Mouse (Mus musculus): ENCODE measurements around the gene Sema4a. TPM values are rescaled to one million over a fixed set of nuclear protein-coding genes. Genes with fewer than 3 reads are reported as not detected.

Gene Sema4a
- polyA plus RNA-seq, 1 experiment from 2014 or later = 6.3 TPM

- ATAC-seq (ENCODE audit: low FRiP score) (no peak), DNase-seq (ENCODE audit: low spot score, missing footprints) (no peak)
- H3K27ac ChIP-seq (ENCODE audit: low read depth, low read length) = no peak overlapping the region
- H3K27me3 ChIP-seq (ENCODE audit: control insufficient read depth, insufficient read depth, low read length) = no peaks in the 10 kb centered on the region
- H3K36me3 ChIP-seq (ENCODE audit: control insufficient read depth, insufficient read depth, low read length) = peaks cover 3% of the 10 kb centered on the region; the same call in 1 of the 2 replicates
- H3K4me3 ChIP-seq (ENCODE audit: low read depth, low read length) = no peak overlapping the region
- 85% methylated on average over 11 of the region's 11 CpGs for WGBS
- no peak overlapping the region for H3K9ac ChIP-seq (ENCODE audit: low read length)
- H3K4me1 ChIP-seq (ENCODE audit: control insufficient read depth, insufficient read depth, low read length) = peaks cover 18% of the 10 kb centered on the region
- no peaks in the 10 kb centered on the region for H3K9me3 ChIP-seq (ENCODE audit: control insufficient read depth, low read length)
- H3K4me2 ChIP-seq = no peak overlapping the region
Measured at GRCm38 (mm10) chr3:88412636-88413035, 48.3 kb downstream of the Sema4a start.

- no peak for DNase-seq (ENCODE audit: low spot score, missing footprints)
- no peaks in the 10 kb centered on the region for H3K9me3 ChIP-seq (ENCODE audit: control insufficient read depth, low read length)
- H3K4me1 ChIP-seq (ENCODE audit: control insufficient read depth, insufficient read depth, low read length) = peaks cover 18% of the 10 kb centered on the region
- H3K36me3 ChIP-seq (ENCODE audit: control insufficient read depth, insufficient read depth, low read length) = peaks cover 3% of the 10 kb centered on the region; the same call in 1 of the 2 replicates
- no peak overlapping the region for H3K9ac ChIP-seq (ENCODE audit: low read length)
- WGBS = 94% methylated on average over 4 of the region's 4 CpGs
- ATAC-seq (ENCODE audit: low FRiP score) = no peak
- H3K4me2 ChIP-seq = no peak overlapping the region
- H3K27ac ChIP-seq (ENCODE audit: low read depth, low read length) = no peak overlapping the region
- no peak overlapping the region for H3K4me3 ChIP-seq (ENCODE audit: low read depth, low read length)
- H3K27me3 ChIP-seq (ENCODE audit: control insufficient read depth, insufficient read depth, low read length) = no peaks in the 10 kb centered on the region
Measured at GRCm38 (mm10) chr3:88411681-88412080, 49.3 kb downstream of the Sema4a start.

DNA sequence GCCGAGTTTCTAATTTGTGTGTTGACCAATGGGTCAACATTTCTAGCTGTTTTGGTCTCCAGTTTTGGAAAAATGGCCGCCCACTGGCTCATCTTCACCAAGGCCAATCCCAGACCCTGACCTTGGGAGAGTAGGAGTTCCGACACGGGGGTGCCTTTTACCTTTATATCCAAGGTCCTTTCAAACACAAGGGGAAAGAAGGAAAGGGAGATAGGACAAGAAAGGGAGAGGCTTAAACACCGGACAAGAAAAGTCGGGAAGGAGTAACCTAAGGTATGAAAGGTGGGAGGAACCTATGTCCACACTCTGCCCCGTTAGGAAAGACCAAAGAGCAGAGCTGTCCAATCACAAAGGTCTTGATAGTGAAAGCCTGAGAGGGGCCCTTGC, 50.3 kb downstream of the Sema4a start:
- peaks cover 18% of the 10 kb centered on the region for H3K4me1 ChIP-seq (ENCODE audit: control insufficient read depth, insufficient read depth, low read length)
- 26% methylated on average over 7 of the region's 7 CpGs for WGBS
- H3K4me2 ChIP-seq = peak overlapping the region; percentile 66
- H3K27ac ChIP-seq (ENCODE audit: low read depth, low read length) = peak overlapping the region; percentile 4; the same call in 1 of the 2 replicates
- H3K27me3 ChIP-seq (ENCODE audit: control insufficient read depth, insufficient read depth, low read length) = no peaks in the 10 kb centered on the region
- DNase-seq (ENCODE audit: low spot score, missing footprints) = no peak
- peak overlapping the region; percentile 52 for H3K4me3 ChIP-seq (ENCODE audit: low read depth, low read length)
- H3K36me3 ChIP-seq (ENCODE audit: control insufficient read depth, insufficient read depth, low read length) = peaks cover 3% of the 10 kb centered on the region; the same call in 1 of the 2 replicates
- no peaks in the 10 kb centered on the region for H3K9me3 ChIP-seq (ENCODE audit: control insufficient read depth, low read length)
- no peak for ATAC-seq (ENCODE audit: low FRiP score)
- H3K9ac ChIP-seq (ENCODE audit: low read length) = peak overlapping the region; percentile 80

DNA sequence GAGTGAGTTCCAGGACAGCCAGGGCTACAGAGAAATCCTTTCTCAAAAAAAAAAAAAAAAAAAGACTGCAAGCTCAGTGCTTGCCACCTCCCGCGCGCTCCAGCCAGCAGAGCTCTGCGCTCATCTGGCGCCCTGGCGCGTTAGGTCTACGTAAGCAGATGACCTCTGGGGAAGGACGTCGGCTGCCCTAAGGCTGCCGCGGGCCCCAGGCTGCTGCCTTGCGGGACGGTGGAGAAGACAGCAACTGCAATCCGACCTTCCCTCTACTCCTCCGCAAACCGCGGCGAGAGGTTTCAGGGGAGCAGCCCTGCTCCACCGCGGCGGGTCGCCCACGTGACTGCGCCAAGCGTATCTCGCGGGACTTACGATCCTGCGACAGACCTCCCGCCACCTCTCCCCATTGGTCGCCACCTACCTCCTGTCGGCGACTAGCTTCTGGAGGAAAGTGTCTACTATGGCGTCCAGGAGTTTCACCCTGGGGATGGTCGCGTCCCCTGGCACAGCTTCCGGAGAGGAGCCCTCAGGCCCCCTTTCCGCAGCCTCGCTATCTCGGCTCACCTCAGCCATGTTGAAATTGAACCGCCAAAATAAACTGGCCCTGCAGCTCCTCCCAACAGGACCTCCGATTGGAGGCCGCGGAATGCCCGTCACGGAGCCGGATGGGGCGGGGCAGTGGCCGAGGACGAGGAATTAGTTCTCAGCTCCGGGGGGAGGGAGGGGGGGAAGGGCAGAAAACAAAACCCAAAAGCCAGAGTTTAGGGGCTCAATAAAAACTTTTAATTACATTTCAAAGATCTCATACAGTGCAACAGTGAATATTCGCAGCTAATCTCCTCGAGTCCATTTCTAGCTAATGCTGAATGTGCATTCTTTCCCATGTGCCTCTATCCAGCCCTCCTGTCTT, 51.0 kb downstream of the Sema4a start, which contains the start of gene Pmf1:
Gene Pmf1, minus strand, starts transcription at position 591 of the 904 bp plus-strand sequence.
- Histone ChIP-seq H3K9me3 (ENCODE audit: control insufficient read depth, low read length) (no peaks in the 10 kb centered on the region), H3K36me3 (ENCODE audit: control insufficient read depth, insufficient read depth, low read length) (peaks cover 3% of the 10 kb centered on the region; the same call in 1 of the 2 replicates), H3K4me3 (ENCODE audit: low read depth, low read length) (peak within 1 kb of the TSS; percentile 52), H3K4me2 (peak within 1 kb of the TSS; percentile 66), H3K27ac (ENCODE audit: low read depth, low read length) (peak within 1 kb of the TSS; percentile 82), H3K4me1 (ENCODE audit: control insufficient read depth, insufficient read depth, low read length) (peaks cover 18% of the 10 kb centered on the region), H3K27me3 (ENCODE audit: control insufficient read depth, insufficient read depth, low read length) (no peaks in the 10 kb centered on the region), H3K9ac (ENCODE audit: low read length) (peak within 1 kb of the TSS; percentile 80)
- WGBS = under 1% methylated on average over 54 of the region's 54 CpGs
- ATAC-seq (ENCODE audit: low FRiP score) (peak; percentile 93), DNase-seq (ENCODE audit: low spot score, missing footprints) (peak; percentile 99)

- peak overlapping the region; percentile 80 for H3K9ac ChIP-seq (ENCODE audit: low read length)
- WGBS = 66% methylated on average over 5 of the region's 5 CpGs
- H3K4me2 ChIP-seq = peak overlapping the region; percentile 66
- H3K9me3 ChIP-seq (ENCODE audit: control insufficient read depth, low read length) = no peaks in the 10 kb centered on the region
- peaks cover 3% of the 10 kb centered on the region; the same call in 1 of the 2 replicates for H3K36me3 ChIP-seq (ENCODE audit: control insufficient read depth, insufficient read depth, low read length)
- ATAC-seq (ENCODE audit: low FRiP score) (no peak), DNase-seq (ENCODE audit: low spot score, missing footprints) (no peak)
- H3K27ac ChIP-seq (ENCODE audit: low read depth, low read length) = no peak overlapping the region
- H3K4me3 ChIP-seq (ENCODE audit: low read depth, low read length) = peak overlapping the region; percentile 52
- H3K27me3 ChIP-seq (ENCODE audit: control insufficient read depth, insufficient read depth, low read length) = no peaks in the 10 kb centered on the region
- peaks cover 18% of the 10 kb centered on the region for H3K4me1 ChIP-seq (ENCODE audit: control insufficient read depth, insufficient read depth, low read length)
Measured at GRCm38 (mm10) chr3:88408953-88409352, 52.0 kb downstream of the Sema4a start.

GRCm38 (mm10) chr3:88407529-88407928, 53.5 kb downstream of the Sema4a start:
- no peak for ATAC-seq (ENCODE audit: low FRiP score)
- no peak for DNase-seq (ENCODE audit: low spot score, missing footprints)
- H3K4me3 ChIP-seq (ENCODE audit: low read depth, low read length) = no peak overlapping the region
- H3K4me1 ChIP-seq (ENCODE audit: control insufficient read depth, insufficient read depth, low read length) = peaks cover 18% of the 10 kb centered on the region
- H3K27ac ChIP-seq (ENCODE audit: low read depth, low read length) = no peak overlapping the region
- H3K9ac ChIP-seq (ENCODE audit: low read length) = no peak overlapping the region
- no peak overlapping the region for H3K4me2 ChIP-seq
- H3K36me3 ChIP-seq (ENCODE audit: control insufficient read depth, insufficient read depth, low read length) = peaks cover 5% of the 10 kb centered on the region; the same call in 1 of the 2 replicates
- 66% methylated on average over 7 of the region's 7 CpGs for WGBS
- no peaks in the 10 kb centered on the region for H3K9me3 ChIP-seq (ENCODE audit: control insufficient read depth, low read length)
- no peaks in the 10 kb centered on the region for H3K27me3 ChIP-seq (ENCODE audit: control insufficient read depth, insufficient read depth, low read length)

DNA sequence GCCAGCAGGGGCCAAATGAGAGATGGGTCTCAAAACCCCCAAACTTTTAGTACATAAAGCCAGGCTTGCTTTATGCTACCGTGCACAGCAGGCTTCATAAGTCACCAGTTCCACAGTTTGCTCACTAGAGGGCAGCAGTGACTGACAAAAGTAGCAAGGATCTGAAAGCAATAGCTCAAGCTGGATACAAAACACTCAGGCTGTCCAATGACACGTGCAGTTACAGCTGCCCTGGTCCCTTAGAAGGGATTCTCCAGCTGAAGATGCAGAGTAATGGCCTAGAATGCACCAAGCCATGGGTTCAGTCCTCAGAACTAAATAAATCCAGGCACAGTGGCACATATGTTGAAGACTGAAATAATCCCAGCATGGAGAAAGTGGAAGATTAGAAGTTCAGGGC, 53.9 kb downstream of the Sema4a start:
- Histone ChIP-seq H3K4me2 (no peak overlapping the region), H3K4me1 (ENCODE audit: control insufficient read depth, insufficient read depth, low read length) (peaks cover 18% of the 10 kb centered on the region), H3K9me3 (ENCODE audit: control insufficient read depth, low read length) (no peaks in the 10 kb centered on the region), H3K27ac (ENCODE audit: low read depth, low read length) (no peak overlapping the region), H3K36me3 (ENCODE audit: control insufficient read depth, insufficient read depth, low read length) (peaks cover 3% of the 10 kb centered on the region; the same call in 1 of the 2 replicates), H3K4me3 (ENCODE audit: low read depth, low read length) (no peak overlapping the region), H3K9ac (ENCODE audit: low read length) (no peak overlapping the region), H3K27me3 (ENCODE audit: control insufficient read depth, insufficient read depth, low read length) (no peaks in the 10 kb centered on the region)
- ATAC-seq (ENCODE audit: low FRiP score) (no peak), DNase-seq (ENCODE audit: low spot score, missing footprints) (peak; percentile 95)
- WGBS = 2% methylated on average over 2 of the region's 2 CpGs

GRCm38 (mm10) chr3:88403522-88404230, 57.3 kb downstream of the Sema4a start:
- WGBS = 94% methylated on average over 10 of the region's 10 CpGs

More at GRCm38 (mm10) chr3:88403522-88404230, 57.3 kb downstream of the Sema4a start:
- no peak overlapping the region for H3K4me3 ChIP-seq (ENCODE audit: low read depth, low read length)
- no peaks in the 10 kb centered on the region for H3K9me3 ChIP-seq (ENCODE audit: control insufficient read depth, low read length)
- no peak overlapping the region for H3K27ac ChIP-seq (ENCODE audit: low read depth, low read length)
- ATAC-seq (ENCODE audit: low FRiP score) = no peak
- H3K4me2 ChIP-seq = no peak overlapping the region
- peaks cover 5% of the 10 kb centered on the region; the same call in 1 of the 2 replicates for H3K4me1 ChIP-seq (ENCODE audit: control insufficient read depth, insufficient read depth, low read length)
- H3K27me3 ChIP-seq (ENCODE audit: control insufficient read depth, insufficient read depth, low read length) = no peaks in the 10 kb centered on the region
- peaks cover 2% of the 10 kb centered on the region; the same call in 1 of the 2 replicates for H3K36me3 ChIP-seq (ENCODE audit: control insufficient read depth, insufficient read depth, low read length)
- DNase-seq (ENCODE audit: low spot score, missing footprints) = no peak
- H3K9ac ChIP-seq (ENCODE audit: low read length) = no peak overlapping the region
